Mouse (Mus musculus) embryonic fibroblast, embryonic 13.5 days (primary cell): ENCODE measurements around the gene Pde5a.

ENCODE experiments used
- CTCF ChIP-seq: IDR thresholded peaks from 2 replicates; pipeline ENCODE4 v1.5.1; 2011; ENCODE audit warnings: mild to moderate bottlenecking, control low read depth, low read length, moderate library complexity, borderline replicate concordance; ENCODE audit not compliant: insufficient read depth
- POLR2A ChIP-seq: IDR thresholded peaks from 2 replicates; pipeline ENCODE4 v1.6.1; 2011; ENCODE audit warnings: low read depth, mild to moderate bottlenecking, control low read depth, low read length, moderate library complexity

GRCm38 (mm10) chr3:122708485-122708884 is 20.3 kb upstream of the Pde5a start:
- no peak for TF ChIP-seq POLR2A
- no peak for TF ChIP-seq CTCF
